Mouse (Mus musculus) MEL-GATA-1-ER (cell line): ENCODE results near the gene Catsper2.
"Not testable (repeated sequence)": the region's sequence is repeated elsewhere in the genome, so short reads cannot be mapped to it uniquely, and the experiment has no call there.

Experiments used
- DNase-seq: peaks from one replicate; pipeline ENCODE4 v3.0.0-alpha.2; 2012; ENCODE audit warnings: low read depth; ENCODE audit errors: extremely low read depth

Gene Catsper2

DNA sequence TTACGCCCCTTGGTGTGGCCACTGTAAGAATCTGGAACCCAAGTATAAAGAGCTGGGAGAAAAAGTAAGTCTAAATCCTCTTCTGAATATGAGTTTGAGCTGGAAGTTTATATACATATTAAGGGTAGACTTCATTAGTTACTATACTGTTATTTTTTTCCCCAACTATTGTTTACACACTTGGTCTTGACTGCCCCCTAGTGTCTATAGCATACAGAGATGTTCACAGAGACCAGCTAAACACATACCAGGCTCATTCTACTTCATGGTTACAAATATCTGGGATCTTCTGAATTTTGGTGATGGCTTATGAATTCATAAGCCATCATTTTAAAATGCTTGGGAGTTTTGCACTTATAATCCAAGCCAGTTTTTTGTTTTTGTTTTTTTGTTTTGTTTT lies 21.3 kb upstream of the Catsper2 start:
- DNase-seq = no peak

DNA sequence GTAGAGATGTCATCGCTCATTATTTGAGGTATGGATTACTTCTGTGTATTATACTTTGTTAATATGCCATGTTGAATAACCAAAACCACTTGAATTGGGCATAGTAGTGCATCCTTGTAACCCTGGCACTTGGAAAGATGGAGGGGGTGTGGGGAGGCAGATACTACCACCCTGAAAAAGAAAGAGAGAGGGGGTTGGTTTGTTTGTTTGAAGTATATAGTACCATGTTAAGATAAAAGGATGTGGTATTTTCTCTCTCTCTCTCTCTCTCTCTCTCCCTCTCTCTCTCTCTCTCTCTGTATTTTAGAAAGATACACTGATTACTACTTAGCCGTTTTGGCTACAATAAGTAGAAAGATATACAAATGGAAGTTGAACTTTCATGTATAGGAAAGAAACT lies 12.3 kb upstream of the Catsper2 start:
- DNase-seq = no peak

DNA sequence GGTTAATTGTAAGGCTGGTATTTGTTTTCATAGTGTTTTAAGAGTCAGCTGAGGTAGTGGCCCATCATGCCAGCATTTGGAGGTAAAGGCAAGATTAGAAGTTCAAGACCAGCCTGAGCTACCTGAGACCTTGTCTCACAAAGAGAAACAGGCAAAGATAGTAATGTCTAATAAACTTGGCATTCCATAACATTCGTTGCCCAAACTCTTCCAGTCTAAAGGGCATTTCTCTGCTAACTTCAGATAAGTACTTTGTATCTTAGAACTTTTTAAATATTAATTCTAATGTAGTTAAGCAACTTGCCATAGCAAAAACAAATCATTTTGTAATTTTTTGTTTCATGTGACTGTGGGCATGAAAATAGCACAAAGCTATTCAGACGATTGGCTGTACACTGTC lies 9.6 kb upstream of the Catsper2 start:
- no peak for DNase-seq

- DNase-seq = no peak
These were observed 4.9 kb upstream of the Catsper2 start for GRCm38 (mm10) chr2:121418476-121418875.

- no peak for DNase-seq
These were observed 2.8 kb upstream of the Catsper2 start for GRCm38 (mm10) chr2:121416356-121416755.

GRCm38 (mm10) chr2:121415591-121415990 lies 2.0 kb upstream of the Catsper2 start:
- no peak for DNase-seq

- no peak for DNase-seq
These were observed 1.5 kb upstream of the Catsper2 start for GRCm38 (mm10) chr2:121415103-121415502.

DNA sequence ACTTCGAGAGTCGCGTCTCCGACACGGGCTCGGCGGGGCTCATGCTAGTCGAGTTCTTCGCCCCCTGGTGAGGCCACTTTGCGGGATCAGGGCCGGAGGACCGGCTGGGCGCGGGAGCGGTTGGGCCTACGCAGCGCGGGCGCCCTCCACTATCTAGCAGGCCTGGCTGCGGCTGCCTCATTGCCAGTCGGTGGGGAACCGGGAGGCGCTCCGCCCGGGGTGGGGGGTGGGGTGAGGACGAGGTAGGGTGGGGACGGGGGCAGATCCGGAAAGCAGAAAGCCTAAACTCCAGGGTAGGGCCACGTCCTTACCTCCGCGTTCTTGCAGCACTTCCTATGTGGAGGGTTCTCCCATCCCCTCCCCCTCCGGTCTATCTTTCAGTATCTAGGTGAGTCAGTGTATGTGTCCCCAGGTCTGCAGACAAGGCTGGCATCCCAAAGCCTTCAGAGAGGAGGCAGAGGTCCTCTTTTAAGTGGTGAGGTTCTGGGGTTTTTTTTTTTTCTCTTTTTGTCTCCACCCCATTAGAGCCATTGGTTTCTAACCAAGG lies 620 bp upstream of the Catsper2 start:
- peak; percentile 52 for DNase-seq

GRCm38 (mm10) chr2:121412843-121413386 lies 677 bp downstream of the Catsper2 start:
- DNase-seq = peak; percentile 55

GRCm38 (mm10) chr2:121408160-121408559 lies 5.4 kb downstream of the Catsper2 start:
- peak; percentile 50 for DNase-seq

DNA sequence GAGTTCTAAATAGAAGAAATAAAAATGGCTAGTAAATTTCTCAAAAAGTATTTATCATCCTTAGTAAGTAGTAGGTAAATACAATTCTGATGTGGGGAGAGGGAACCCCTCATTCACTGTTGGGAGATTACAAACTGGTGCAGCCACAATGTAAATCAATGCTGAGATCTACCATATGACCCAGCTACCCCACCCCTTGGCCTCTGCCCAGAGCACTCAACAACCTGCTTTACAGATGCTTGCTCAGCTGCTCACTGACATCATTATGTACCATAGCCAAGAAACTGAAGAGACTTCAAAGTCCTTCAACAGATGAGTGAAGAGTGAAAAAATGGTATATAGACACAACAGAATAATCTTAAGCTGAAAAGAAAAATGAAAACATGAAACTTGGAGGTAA lies 10.3 kb downstream of the Catsper2 start:
- no peak for DNase-seq

DNA sequence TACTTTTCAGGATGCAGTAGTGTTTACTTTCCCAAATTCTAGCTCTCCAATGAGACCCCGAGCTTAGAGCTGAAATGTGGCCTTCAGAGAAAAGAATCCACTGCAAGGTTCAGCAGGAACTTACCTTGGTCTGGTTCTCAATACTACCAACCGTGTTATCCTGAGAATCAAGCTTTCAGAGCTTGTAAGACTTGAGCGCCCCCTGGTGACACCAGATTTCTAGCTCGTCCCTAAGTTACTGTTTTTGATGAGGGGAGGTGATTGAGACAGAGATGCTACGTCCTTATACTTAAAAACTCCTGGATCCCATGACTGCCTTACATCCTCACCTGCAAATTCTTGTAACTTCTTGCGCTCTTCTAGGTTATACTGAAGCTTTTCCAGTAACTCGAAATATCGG lies 17.0 kb downstream of the Catsper2 start:
- peak; percentile 46 for DNase-seq

DNA sequence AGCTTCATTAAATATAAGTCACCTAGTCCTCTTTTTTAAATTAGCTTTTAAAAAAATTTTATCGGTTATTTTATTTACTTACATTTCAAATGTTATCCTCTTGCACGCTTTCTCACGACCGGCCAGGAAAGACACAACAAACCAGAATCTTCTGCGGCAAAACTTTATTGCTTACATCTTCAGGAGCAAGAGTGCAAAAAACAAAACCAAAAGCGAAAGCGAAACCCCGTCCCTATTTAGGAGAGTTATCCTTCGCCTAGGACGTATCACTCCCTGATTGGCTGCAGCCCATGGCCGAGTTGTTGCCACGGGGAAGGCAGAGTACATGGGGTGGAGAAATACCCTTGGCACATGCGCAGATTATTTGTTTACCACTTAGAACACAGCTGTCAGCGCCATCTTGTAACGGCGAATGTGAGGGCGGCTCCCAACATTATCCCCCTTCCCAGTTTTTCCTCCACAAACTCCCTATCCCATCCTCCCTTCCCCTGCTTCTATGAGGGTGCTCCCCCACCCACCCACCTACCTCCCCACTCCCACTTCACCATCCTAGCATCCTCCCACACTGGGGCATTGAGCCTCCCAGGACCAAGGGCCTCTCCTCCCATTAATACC lies 26.5 kb downstream of the Catsper2 start, which contains the start of gene Strc:
Gene Strc, minus strand, starts transcription at position 208 of the 615 bp plus-strand sequence.
- not testable (repeated sequence) for DNase-seq

- no peak for DNase-seq
These were observed 38.8 kb downstream of the Catsper2 start for GRCm38 (mm10) chr2:121374766-121375165.

DNA sequence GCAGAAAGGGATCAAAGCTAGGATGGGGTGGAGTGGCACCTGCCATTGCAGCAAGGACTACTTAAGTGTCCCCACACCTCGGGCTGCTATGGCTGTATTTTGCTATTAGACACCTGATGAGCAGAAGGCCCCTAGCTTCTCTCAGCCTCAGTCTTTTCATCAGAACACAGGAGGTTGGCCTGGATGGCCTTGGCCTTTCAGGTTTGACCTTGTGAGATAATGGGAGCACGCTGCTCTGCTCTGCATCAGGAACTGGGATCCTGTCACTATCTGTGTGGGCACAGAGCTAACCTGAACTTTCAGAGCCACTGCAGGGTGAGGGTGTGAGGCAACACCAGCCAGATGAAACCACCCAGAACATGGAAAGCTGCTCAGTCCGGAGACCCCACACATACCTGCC lies 41.3 kb downstream of the Catsper2 start:
- no peak for DNase-seq

GRCm38 (mm10) chr2:121370921-121371320 lies 42.7 kb downstream of the Catsper2 start:
- DNase-seq = no peak

- no peak for DNase-seq
These were observed 44.8 kb downstream of the Catsper2 start for GRCm38 (mm10) chr2:121368831-121369230.

GRCm38 (mm10) chr2:121363656-121364055 lies 49.9 kb downstream of the Catsper2 start:
- no peak for DNase-seq

- DNase-seq = no peak
These were observed 54.1 kb downstream of the Catsper2 start for GRCm38 (mm10) chr2:121359461-121359860.

DNA sequence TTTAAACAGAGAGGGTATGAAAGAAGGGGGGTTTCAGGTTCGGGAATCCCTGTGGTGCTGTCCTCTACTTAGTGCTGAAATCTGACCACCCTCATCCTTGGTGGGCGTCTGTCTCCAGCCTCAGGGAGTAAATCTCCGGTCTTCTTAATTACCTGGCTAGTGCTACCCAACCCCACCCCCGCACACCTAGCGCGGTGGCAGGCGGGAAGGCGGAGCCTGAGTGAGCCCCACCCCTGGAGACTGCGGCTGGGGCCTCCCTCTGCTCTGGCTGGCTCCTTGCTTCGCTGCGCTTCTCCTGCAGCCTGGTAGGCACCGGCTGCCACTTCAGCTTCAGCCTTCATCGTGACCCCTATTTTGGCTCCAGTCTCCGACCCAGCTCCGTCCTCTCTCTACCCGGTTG lies 55.2 kb downstream of the Catsper2 start:
- no peak for DNase-seq

DNA sequence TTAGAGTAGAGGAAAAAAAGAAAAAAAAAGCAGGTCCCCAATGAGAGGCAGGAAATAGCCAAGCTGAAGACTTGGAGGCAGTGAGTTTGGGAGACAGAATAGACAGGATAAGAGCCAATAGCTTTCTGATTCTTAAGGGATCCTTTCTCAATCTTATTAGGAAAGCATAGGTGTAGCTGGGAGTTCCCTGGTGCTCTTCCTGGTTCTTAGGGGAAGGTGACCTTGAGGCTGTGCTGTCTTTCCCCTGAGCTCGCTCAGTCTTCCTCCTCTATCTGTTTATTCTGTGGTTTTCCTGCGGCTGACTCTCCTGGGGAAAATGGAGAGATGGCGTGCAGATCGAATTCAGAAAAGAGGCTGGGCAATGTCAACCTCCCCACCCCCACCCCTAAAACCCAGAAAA lies 55.6 kb downstream of the Catsper2 start:
- DNase-seq = no peak

DNA sequence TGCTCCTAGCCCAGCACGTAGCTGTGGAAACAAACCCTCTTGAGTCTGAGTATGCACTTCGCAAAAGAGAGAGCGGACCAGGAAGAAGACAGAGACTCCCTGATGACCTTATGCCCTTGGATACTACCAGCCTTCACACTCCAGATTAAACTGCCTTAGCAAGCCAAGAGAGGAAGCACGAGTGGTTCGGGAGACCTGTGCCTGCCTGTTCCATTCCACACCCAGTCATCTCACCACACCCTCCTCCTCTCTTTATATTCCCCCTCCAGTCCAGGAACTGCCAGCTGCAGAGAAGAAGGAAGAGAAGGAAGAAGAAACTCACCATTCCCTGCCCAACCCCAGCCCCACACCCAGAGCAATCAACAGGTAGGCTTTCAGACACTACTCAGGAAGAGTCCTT lies 56.1 kb downstream of the Catsper2 start, which contains the start of gene Ckmt1:
Gene Ckmt1, plus strand, starts transcription at position 221 of the 400 bp plus-strand sequence.
- DNase-seq = no peak
